Mouse (Mus musculus): ENCODE results near the gene Nfib. TPM values are rescaled to one million over a fixed set of nuclear protein-coding genes. Genes with fewer than 3 reads are reported as not detected.

Gene Nfib
- polyA plus RNA-seq, 1 experiment from 2014 or later, result 52.8 TPM

- 0 out of 2 replicates have a peak, but pooled peaks cover 3% of the 10 kb centered on the region for H3K4me1 ChIP-seq
- H3K27me3 ChIP-seq (replicated peaks), result no peaks in the 10 kb centered on the region
- no peak overlapping the region for H3K27ac ChIP-seq
- 64% methylated on average over 5 of the region's 5 CpGs for WGBS
- H3K36me3 ChIP-seq (replicated peaks), result no peaks in the 10 kb centered on the region
- H3K4me3 ChIP-seq, result no peak overlapping the region
- H3K9me3 ChIP-seq, result no peaks in the 10 kb centered on the region
- H3K4me2 ChIP-seq, result no peak overlapping the region
- no peak overlapping the region for H3K9ac ChIP-seq
- ATAC-seq (replicated peaks), result peak; percentile 56; the same call in 1 of the 2 replicates
These were observed 331.0 kb downstream of the Nfib start for GRCm38 (mm10) chr4:82374560-82374959.

DNA sequence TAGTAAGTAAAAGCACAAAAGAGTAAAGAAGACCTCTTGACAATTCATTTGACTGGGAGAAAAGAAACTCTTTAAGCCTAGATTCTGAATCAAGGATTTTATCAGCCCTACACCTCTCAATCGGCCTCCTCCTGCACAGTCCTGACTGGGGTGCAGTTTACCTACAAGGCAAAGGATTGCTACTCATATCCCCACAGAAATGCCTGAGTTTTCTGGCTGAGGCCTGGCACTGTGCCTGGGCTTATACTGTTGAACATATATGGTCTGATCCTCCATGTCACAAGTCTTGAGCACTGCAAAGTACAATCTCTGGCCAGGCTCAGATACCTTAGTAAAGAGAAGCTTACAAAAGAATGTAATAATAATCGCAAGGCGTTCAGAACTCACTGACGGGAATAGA, 333.3 kb downstream of the Nfib start:
- 89% methylated on average over 4 of the region's 4 CpGs for WGBS
- ATAC-seq (replicated peaks), result no peak
- H3K36me3 ChIP-seq (replicated peaks), result no peaks in the 10 kb centered on the region

DNA sequence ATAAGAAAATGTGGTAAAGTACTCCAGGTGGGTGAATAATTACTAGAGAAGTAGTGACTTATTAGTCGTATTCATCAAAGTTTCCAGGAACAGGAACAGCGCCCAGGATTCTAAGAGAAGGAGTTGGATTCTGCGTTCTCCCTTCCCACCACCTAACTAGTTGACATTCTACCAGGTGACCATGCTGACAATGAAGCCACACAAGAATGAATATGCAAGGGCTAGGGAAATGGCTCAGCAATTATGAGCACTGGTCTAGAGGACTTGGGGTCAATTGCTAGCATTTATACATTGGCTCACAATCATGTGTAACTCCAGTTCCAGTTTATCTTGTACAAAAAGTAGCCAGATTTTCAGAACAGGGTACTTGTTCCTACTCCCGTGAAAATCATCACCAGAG, 334.1 kb downstream of the Nfib start:
- ATAC-seq (replicated peaks), result no peak
- no peak overlapping the region for H3K9ac ChIP-seq

More for the DNA sequence above, 333.3 kb downstream of the Nfib start:
- no peak overlapping the region for H3K9ac ChIP-seq
- H3K9me3 ChIP-seq, result no peaks in the 10 kb centered on the region
- no peak overlapping the region for H3K27ac ChIP-seq
- no peaks in the 10 kb centered on the region for H3K27me3 ChIP-seq (replicated peaks)
- no peak overlapping the region for H3K4me2 ChIP-seq
- 0 out of 2 replicates have a peak, but pooled peaks cover 3% of the 10 kb centered on the region for H3K4me1 ChIP-seq
- no peak overlapping the region for H3K4me3 ChIP-seq

GRCm38 (mm10) chr4:82369011-82369776, 336.4 kb downstream of the Nfib start:
- ATAC-seq (replicated peaks), result no peak
- no peak overlapping the region for H3K4me2 ChIP-seq
- no peaks in the 10 kb centered on the region for H3K27me3 ChIP-seq (replicated peaks)
- no peaks in the 10 kb centered on the region for H3K9me3 ChIP-seq
- H3K27ac ChIP-seq, result no peak overlapping the region
- 93% methylated on average over 6 of the region's 6 CpGs for WGBS
- H3K36me3 ChIP-seq (replicated peaks), result no peaks in the 10 kb centered on the region
- no peaks in the 10 kb centered on the region for H3K4me1 ChIP-seq
- no peak overlapping the region for H3K4me3 ChIP-seq
- no peak overlapping the region for H3K9ac ChIP-seq

More for the DNA sequence above, 334.1 kb downstream of the Nfib start:
- Histone ChIP-seq H3K4me1 (0 out of 2 replicates have a peak, but pooled peaks cover 3% of the 10 kb centered on the region), H3K36me3 (replicated peaks) (no peaks in the 10 kb centered on the region), H3K4me3 (no peak overlapping the region), H3K9me3 (no peaks in the 10 kb centered on the region), H3K4me2 (no peak overlapping the region), H3K27me3 (replicated peaks) (no peaks in the 10 kb centered on the region), H3K27ac (no peak overlapping the region)
- 94% methylated on average over 4 of the region's 4 CpGs for WGBS

DNA sequence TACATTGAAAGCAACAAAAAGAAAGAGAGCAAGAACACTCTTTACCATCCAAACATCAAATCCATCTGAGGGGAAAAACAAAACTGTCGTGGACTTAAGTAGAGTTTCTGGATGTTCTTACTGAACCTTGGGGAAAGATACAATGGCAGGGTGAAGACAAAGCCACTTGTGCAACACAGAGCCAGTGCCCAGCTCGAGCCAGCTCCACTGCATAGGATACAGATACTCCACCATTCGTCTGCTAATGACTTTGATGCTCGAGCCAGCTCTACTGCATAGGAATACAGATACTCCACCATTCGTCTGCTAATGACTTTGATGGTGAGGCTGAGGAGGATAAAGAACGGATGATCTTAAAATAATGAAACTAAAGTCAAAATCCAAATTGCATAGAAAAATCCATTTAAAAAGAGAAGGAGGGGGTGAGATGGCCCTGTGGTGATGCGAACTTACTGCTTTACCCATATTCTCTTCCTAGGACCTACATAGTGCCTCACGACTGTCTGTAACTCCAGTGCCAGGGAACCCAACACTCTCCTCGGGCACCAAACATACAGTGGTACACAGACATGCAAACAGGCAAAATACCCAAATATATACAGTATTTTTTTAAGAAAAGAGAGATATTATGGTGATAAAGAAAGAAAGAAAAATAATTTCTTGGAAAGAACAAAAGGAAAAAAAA, 337.3 kb downstream of the Nfib start:
- H3K4me3 ChIP-seq, result no peak overlapping the region
- H3K27me3 ChIP-seq (replicated peaks), result no peaks in the 10 kb centered on the region
- no peak overlapping the region for H3K4me2 ChIP-seq
- ATAC-seq (replicated peaks), result no peak
- no peaks in the 10 kb centered on the region for H3K36me3 ChIP-seq (replicated peaks)
- H3K4me1 ChIP-seq, result no peaks in the 10 kb centered on the region
- H3K9ac ChIP-seq, result no peak overlapping the region
- H3K27ac ChIP-seq, result no peak overlapping the region
- H3K9me3 ChIP-seq, result no peaks in the 10 kb centered on the region
- 74% methylated on average over 9 of the region's 9 CpGs for WGBS

GRCm38 (mm10) chr4:82364696-82365385, 340.7 kb downstream of the Nfib start:
- Histone ChIP-seq H3K27ac (no peak overlapping the region), H3K36me3 (replicated peaks) (no peaks in the 10 kb centered on the region), H3K27me3 (replicated peaks) (no peaks in the 10 kb centered on the region), H3K4me1 (peaks cover 3% of the 10 kb centered on the region; the same call in 1 of the 2 replicates), H3K4me2 (no peak overlapping the region), H3K4me3 (no peak overlapping the region), H3K9ac (no peak overlapping the region), H3K9me3 (no peaks in the 10 kb centered on the region)
- 86% methylated on average over 4 of the region's 4 CpGs for WGBS
- no peak for ATAC-seq (replicated peaks)

DNA sequence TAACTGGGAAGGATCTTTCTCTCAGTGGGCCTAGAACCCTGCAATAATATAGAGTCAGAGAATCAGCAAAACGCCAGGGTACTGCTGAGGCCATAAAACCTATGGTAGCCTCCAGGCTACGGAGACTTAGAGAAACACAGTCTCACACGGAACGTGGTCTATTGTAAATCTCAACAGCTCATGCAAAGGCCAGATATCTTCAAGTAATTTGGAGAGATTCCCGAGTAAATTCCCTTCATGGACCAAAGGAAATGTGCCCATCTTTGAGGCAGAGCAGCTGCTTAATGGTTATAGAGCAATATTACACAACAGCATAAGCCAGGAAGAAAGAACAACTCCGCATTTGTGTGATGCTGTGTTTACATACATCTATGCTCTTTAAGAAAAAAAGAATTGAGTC, 341.6 kb downstream of the Nfib start:
- Histone ChIP-seq H3K27ac (no peak overlapping the region), H3K4me3 (no peak overlapping the region), H3K4me1 (peaks cover 3% of the 10 kb centered on the region; the same call in 1 of the 2 replicates), H3K27me3 (replicated peaks) (no peaks in the 10 kb centered on the region), H3K9me3 (no peaks in the 10 kb centered on the region), H3K36me3 (replicated peaks) (no peaks in the 10 kb centered on the region), H3K9ac (no peak overlapping the region), H3K4me2 (no peak overlapping the region)
- no peak for ATAC-seq (replicated peaks)
- WGBS, result 84% methylated on average over 6 of the region's 6 CpGs

GRCm38 (mm10) chr4:82362294-82362693, 343.3 kb downstream of the Nfib start:
- Histone ChIP-seq H3K9me3 (no peaks in the 10 kb centered on the region), H3K9ac (no peak overlapping the region), H3K4me2 (no peak overlapping the region), H3K4me3 (no peak overlapping the region), H3K27ac (no peak overlapping the region), H3K4me1 (peaks cover 3% of the 10 kb centered on the region; the same call in 1 of the 2 replicates), H3K27me3 (replicated peaks) (no peaks in the 10 kb centered on the region), H3K36me3 (replicated peaks) (no peaks in the 10 kb centered on the region)
- WGBS, result 62% methylated on average over 3 of the region's 3 CpGs
- ATAC-seq (replicated peaks), result no peak

DNA sequence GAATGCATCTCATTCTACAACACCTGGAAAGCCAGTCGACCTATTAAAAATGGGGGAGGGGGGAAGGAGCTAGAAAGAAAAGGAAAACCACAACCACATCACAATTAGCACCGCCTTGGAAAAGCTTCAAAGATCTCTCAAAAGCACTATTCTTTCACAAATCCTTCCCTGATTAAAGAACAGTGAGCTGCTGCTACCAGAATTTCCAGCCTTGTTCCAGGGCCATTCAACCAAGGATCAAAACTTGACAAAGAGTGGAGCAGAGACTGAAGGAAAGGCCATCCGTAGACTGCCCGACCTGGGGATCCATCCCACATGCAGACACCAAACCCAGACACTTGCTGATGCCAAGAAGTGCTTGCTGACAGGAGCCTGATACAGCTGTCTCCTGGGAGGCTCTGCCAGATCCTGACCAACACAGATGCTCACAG, 345.5 kb downstream of the Nfib start:
- WGBS, result 28% methylated on average over 4 of the region's 4 CpGs

GRCm38 (mm10) chr4:82359110-82359509, 346.4 kb downstream of the Nfib start:
- peaks cover 3% of the 10 kb centered on the region; the same call in 1 of the 2 replicates for H3K4me1 ChIP-seq
- no peak overlapping the region for H3K4me3 ChIP-seq
- H3K27ac ChIP-seq, result no peak overlapping the region
- 95% methylated on average over 3 of the region's 3 CpGs for WGBS
- ATAC-seq (replicated peaks), result no peak
- no peak overlapping the region for H3K4me2 ChIP-seq
- H3K9ac ChIP-seq, result no peak overlapping the region
- H3K9me3 ChIP-seq, result no peaks in the 10 kb centered on the region
- no peaks in the 10 kb centered on the region for H3K27me3 ChIP-seq (replicated peaks)
- no peaks in the 10 kb centered on the region for H3K36me3 ChIP-seq (replicated peaks)

More for the DNA sequence above, 345.5 kb downstream of the Nfib start:
- no peak overlapping the region for H3K9ac ChIP-seq
- no peak overlapping the region for H3K4me3 ChIP-seq
- no peak overlapping the region for H3K27ac ChIP-seq
- peaks cover 3% of the 10 kb centered on the region; the same call in 1 of the 2 replicates for H3K4me1 ChIP-seq
- no peaks in the 10 kb centered on the region for H3K36me3 ChIP-seq (replicated peaks)
- ATAC-seq (replicated peaks), result no peak
- H3K9me3 ChIP-seq, result no peaks in the 10 kb centered on the region
- H3K4me2 ChIP-seq, result no peak overlapping the region
- H3K27me3 ChIP-seq (replicated peaks), result no peaks in the 10 kb centered on the region

DNA sequence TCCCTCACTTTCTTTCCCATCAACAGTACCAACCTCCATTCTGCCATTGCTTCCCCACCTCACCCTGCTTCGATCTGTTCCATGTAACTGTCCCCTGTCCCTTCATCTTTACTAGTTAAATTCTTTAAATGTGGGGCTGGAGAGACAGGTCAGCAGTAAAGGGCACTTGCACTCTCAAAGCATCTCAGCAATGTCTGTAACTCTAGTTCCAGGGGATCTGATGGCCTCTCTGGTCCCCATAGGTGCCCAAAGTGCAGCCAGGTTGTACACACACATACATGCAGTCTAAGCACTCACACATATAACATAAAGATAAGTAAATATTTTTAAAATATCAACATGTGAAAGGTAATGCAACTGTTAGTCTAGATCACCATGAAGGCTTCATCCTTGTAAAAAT, 356.5 kb downstream of the Nfib start:
- 97% methylated on average over 1 of the region's 1 CpGs for WGBS
- no peak overlapping the region for H3K27ac ChIP-seq

DNA sequence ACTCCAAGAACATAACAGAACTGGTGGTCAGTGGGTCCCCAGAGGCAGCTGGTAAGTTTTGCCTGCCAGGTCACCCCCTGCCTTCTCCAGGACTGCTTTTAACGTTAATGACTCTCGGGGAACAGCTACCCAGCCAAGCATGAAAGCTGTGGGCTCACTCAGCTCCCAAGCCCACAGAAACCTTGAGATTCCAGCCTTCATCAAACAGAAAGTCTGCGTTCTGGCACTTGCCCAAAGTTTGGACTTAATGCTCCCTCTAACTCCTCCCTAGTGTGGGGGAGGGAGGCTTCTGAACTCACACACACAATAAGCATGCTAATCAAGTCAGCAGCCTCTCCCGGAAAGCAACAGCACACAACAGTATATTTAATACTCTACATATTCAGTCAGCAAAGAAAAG, 360.8 kb downstream of the Nfib start:
- Histone ChIP-seq H3K9me3 (no peaks in the 10 kb centered on the region), H3K27ac (peak overlapping the region; percentile 40; the same call in 1 of the 2 replicates), H3K9ac (no peak overlapping the region), H3K4me1 (peaks cover 11% of the 10 kb centered on the region), H3K36me3 (replicated peaks) (no peaks in the 10 kb centered on the region), H3K27me3 (replicated peaks) (no peaks in the 10 kb centered on the region), H3K4me3 (no peak overlapping the region), H3K4me2 (0 out of 2 replicates have a peak overlapping the region, but pooled peaks have one; percentile 5)
- peak; percentile 84 for ATAC-seq (replicated peaks)
- 3% methylated on average over 4 of the region's 4 CpGs for WGBS

More for the DNA sequence above, 356.5 kb downstream of the Nfib start:
- no peak overlapping the region for H3K9ac ChIP-seq
- no peaks in the 10 kb centered on the region for H3K27me3 ChIP-seq (replicated peaks)
- ATAC-seq (replicated peaks), result no peak
- H3K9me3 ChIP-seq, result no peaks in the 10 kb centered on the region
- no peak overlapping the region for H3K4me3 ChIP-seq
- no peak overlapping the region for H3K4me2 ChIP-seq
- H3K36me3 ChIP-seq (replicated peaks), result no peaks in the 10 kb centered on the region
- peaks cover 7% of the 10 kb centered on the region for H3K4me1 ChIP-seq

Measured in midbrain, embryonic 15.5 days (tissue).